Mouse (Mus musculus) heart, adult 8-10 months (tissue): ENCODE measurements at regions not wholly inside any gene's neighbourhood (a gene's known extent, or its start where the extent isn't known, plus 50 kb on each side); places are given as distances from the start of the nearest gene placed in this dataset.
"Not testable (repeated sequence)": the region's sequence is repeated elsewhere in the genome, so short reads cannot be mapped to it uniquely, and the experiment has no call there.

Experiments used
- DNase-seq: peaks from one replicate; pipeline ENCODE4 v3.0.0; 2022; ENCODE audit warnings: low spot score

GRCm38 (mm10) chr12:45594689-45595088 is 520.2 kb upstream of the Stxbp6 start:
- no peak for DNase-seq

- no peak for DNase-seq
Observed at GRCm38 (mm10) chr12:45590191-45590590, 515.7 kb upstream of the Stxbp6 start.

DNA sequence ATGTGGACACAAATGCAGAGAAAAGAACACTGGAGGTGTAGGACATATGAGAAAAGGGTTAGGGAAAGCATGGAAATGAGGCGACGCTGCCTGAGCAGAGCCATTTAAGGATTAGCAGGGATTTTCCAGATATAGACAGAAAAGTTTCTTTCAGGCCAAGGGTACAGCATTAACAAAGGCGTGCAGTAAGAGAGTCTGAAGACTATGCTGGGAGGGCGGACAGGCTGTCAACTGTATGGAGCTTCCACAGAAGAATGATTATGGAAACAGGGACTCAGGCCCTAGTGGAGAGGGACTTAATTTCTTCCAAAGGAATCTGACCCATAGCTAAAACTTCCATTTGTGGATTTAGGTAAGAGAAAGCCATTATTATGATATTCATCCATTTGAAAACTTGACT is 511.3 kb upstream of the Stxbp6 start:
- no peak for DNase-seq

GRCm38 (mm10) chr12:45563325-45564030 is 489.0 kb upstream of the Stxbp6 start:
- no peak for DNase-seq

DNA sequence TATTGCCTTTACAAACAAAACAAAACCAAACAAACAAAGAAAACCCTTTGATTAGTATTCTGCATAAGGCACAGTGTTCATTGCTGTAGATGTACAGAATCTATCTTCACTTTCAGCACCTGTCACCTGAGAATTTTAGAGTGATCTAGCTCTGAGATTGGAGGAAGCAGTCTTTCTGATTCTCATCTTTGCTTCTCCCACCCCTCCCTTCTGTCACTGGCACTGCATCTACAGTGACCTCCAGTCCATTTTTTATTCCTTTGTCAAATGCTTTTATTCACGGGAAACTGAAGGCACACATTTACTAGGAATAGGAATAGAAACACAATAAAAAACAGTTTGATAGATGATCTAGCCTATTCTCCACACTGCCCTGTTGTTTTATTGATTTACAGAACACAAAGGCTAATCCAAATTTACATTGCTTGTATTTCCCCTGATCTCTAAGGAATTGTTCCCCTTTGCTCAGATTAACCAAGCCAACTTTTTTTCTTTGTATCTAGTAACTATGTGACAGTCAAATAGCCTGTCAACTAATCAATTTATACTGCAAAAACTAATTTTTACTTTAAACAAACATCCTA is 488.2 kb upstream of the Stxbp6 start:
- no peak for DNase-seq

DNA sequence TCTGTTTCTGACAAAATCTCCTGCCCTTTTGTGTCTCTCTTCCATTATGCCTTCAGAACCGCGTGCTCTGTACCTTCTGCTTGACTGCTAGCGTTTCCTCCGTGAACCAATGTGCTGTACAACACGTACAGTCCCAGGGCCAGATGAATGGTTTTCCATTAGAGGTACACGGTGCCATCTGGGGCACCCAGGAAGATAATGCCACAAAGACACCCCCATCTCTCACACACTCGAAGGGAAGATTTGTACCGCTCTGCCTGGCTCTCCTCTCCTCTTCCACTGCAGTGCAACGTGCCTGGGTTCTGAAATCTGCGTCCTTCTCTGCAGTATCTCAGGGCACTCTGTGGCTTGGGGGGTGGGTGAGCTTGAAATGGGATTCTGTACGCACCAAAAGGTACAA is 487.4 kb upstream of the Stxbp6 start:
- no peak for DNase-seq

DNA sequence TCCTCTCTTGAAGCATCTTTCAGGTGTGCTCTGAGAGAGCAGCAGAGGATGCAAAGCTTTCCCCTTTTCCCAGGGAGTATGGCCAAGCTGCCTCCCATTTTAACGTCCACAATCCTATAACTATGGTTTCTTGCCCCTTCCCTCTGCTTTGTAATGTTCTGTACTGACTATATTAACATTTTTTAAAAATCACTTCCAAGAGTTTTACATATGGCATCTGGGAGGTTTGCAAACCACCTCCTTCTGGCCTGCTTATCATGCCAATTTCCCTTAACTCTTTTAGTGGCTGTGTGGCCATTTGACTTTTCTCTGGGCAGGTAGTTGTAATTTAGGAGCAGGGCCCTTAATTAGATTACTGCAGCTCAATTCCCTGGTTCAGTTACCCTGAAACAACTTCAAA is 486.9 kb upstream of the Stxbp6 start:
- no peak for DNase-seq

DNA sequence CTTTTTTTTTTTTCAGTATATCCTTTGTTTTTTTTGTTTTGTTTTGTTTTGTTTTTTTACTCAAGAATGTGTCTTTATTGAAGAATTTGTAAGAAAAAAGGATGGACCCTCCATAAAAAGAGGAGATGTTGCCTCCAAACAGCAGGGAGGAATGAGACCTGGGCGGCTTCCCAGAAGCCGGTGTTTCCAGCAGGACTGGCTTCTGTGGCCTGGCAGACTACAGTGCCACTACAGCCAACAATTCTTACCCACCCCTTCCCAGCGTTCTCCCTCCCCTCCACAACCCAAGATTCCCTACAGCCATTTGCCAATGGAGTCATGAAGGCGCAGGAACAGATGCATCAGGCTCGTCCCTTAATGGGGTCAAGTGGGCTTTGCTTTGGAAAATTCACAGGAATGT is 475.4 kb upstream of the Stxbp6 start:
- not testable (repeated sequence) for DNase-seq

GRCm38 (mm10) chr12:45519554-45519953 is 445.0 kb upstream of the Stxbp6 start:
- no peak for DNase-seq

DNA sequence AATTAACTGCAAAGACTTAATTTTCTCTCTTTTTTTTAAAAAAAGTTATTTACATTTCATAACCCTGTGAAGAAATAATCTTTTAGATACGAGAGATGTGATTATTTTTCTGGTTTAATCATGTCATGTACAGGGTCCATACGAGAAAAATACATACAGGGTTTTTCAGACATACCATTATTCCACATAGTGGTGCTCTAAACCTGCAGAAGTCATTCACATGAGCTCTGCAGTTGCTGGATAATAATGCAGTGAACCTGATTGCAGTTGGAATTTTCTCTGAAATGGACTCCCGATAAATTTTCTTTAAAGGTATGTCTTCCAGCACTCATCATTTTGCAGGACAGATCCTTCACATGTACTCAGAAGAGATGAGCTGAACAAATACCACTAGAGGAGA is 439.9 kb upstream of the Stxbp6 start:
- no peak for DNase-seq

DNA sequence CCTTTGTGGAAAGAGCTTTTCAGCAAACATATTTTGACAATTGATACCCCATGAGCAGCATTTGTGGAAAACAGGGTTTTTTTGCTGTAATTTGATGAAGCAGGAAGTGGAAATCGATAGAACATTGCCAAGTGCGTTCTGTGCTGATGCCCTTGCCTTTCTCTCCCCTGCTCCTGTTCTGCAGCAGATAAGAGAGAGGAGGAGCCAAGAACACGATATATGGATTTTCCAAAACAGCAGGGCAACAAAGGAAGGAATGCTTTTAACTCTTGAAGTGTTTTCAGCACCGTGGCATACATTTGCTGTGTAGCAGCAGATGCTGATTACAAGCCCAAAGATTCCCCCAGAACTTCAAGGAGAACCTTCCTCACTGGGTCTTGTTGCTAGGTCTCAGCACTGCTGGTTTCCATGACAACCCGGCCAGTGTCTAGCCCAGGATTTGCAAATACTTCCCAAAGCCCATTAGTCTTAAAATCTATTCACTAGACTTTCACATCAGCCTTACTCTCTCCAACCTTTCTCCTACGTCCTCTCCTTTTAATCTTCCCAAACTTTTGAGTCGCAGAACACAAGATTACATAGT is 433.0 kb upstream of the Stxbp6 start:
- DNase-seq: no peak

GRCm38 (mm10) chr12:45499834-45500233 is 425.3 kb upstream of the Stxbp6 start:
- no peak for DNase-seq

DNA sequence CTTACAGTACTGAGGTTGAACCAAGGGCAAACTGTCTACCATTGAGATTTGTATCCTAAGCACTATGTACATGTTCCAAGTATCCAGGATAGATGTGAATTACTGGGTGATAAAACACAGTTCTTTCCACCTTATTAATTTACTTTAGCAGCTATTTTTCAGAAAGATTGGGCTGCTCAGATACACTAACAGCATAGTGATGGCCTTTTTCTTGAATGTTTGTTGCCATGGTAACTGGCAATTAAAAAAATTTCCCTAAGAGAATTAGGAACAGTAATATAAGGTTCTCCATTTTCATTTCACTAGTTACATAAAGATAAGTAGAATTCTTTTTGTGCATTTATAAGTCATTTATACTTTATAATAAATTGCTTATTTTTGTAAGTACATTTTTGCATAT is 423.7 kb upstream of the Stxbp6 start:
- no peak for DNase-seq

DNA sequence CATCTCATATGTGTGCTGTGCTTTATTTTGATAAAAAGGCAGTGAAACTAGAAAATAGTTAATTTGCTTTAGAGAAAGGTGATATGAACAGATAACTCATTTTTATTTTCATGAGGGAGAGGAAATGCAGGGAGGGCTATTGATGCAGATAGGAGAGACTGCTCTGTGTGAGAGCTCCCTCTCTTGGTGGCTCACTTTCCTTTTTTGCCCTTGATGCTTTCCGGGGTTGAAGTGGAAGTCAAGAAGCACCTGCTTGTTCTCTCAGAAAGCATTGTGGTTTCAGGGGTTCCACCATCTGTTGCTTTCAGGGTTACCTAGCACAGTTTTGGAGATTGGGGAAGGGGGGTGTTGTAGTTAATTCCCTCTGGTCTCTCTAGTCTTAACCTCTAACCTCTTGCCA is 414.5 kb upstream of the Stxbp6 start:
- DNase-seq: no peak

- DNase-seq: no peak
Observed at GRCm38 (mm10) chr12:45476881-45477280, 402.4 kb upstream of the Stxbp6 start.

DNA sequence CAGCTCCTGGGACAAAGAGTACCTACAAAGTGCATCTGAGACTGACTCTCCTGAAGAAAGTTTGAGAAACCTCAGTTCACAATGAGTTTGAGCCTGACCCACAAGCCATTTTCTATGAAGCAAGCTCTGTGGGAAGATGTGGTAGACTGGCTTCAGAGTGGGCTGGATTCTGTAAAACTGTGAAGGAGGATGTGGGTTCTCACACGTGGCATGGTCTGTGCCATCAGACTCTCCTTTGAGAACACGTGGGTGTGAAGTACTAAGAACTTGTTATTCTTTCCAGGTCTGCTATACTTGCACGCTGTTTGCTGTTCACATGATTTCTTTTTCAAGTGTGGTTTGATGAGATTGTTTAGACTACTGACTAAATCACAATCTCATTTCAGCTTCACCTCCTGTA is 393.6 kb upstream of the Stxbp6 start:
- no peak for DNase-seq

- DNase-seq: no peak
Observed at GRCm38 (mm10) chr12:45467058-45467457, 392.5 kb upstream of the Stxbp6 start.

- DNase-seq: no peak
Observed at GRCm38 (mm10) chr12:45466066-45466465, 391.6 kb upstream of the Stxbp6 start.

- DNase-seq: no peak
Observed at GRCm38 (mm10) chr12:45464952-45465351, 390.4 kb upstream of the Stxbp6 start.

- DNase-seq: not testable (repeated sequence)
Observed at GRCm38 (mm10) chr12:45458746-45459145, 384.2 kb upstream of the Stxbp6 start.

- no peak for DNase-seq
Observed at GRCm38 (mm10) chr12:45443512-45444190, 369.1 kb upstream of the Stxbp6 start.

- no peak for DNase-seq
Observed at GRCm38 (mm10) chr12:45442474-45442873, 368.0 kb upstream of the Stxbp6 start.

DNA sequence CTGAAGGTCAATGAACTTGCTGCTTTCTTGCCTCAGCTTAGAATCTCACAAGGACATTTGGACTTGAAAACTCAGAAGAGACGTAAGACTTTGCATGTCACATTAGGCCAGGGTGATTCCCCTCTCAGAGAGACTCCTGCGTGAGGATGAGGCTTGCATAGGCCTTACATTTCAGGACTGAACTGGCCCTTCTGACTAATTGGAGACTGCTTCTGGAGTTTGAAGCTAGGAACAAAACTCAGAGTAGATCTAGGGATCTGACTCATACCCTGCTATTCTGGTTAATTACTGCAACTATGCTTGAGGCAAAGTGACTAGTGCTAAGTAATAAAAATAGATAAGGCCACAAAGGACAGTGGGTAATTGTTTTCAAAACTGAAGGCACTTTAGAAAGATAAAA is 365.2 kb upstream of the Stxbp6 start:
- DNase-seq: no peak
